Mouse (Mus musculus) G1E (cell line): ENCODE measurements at regions not wholly inside any gene's neighbourhood (a gene's known extent, or its start where the extent isn't known, plus 50 kb on each side); places are given as distances from the start of the nearest gene placed in this dataset.

Experiments used
- CTCF ChIP-seq: IDR thresholded peaks from 2 replicates; pipeline ENCODE4 v1.5.1; 2012; ENCODE audit warnings: low read depth, low read length, inconsistent platforms, mixed read lengths
- GATA1 ChIP-seq: IDR thresholded peaks from 2 replicates; pipeline ENCODE4 v1.6.1; 2012; ENCODE audit warnings: borderline replicate concordance, low read length, inconsistent platforms, mixed read lengths
- GATA2 ChIP-seq: IDR thresholded peaks from 2 replicates; pipeline ENCODE4 v1.6.1; 2012; ENCODE audit warnings: low read depth, low read length, inconsistent platforms, borderline replicate concordance
- POLR2AphosphoS5 ChIP-seq: IDR thresholded peaks from 2 replicates; pipeline ENCODE4 v1.6.1; 2012; ENCODE audit warnings: low read depth, low read length, inconsistent platforms; ENCODE audit not compliant: insufficient replicate concordance
- TAL1 ChIP-seq: conservative IDR thresholded peaks from 2 replicates; pipeline ENCODE4 v1.6.1; 2012; ENCODE audit warnings: low read depth, low read length, inconsistent platforms, mixed read lengths

GRCm38 (mm10) chr15:85682116-85682515 is 52.7 kb upstream of the Ppara start:
- no peak for TF ChIP-seq CTCF
- TF ChIP-seq GATA2, result no peak
- no peak for TF ChIP-seq GATA1
- TF ChIP-seq POLR2AphosphoS5, result no peak
- no peak for TF ChIP-seq TAL1
